In genomic region chr17:64774218-64774617, GRCm38 (mm10) we compare ENCODE assay signal across 17 mouse cellular contexts.
"Had no signal": no experiment of that assay in that cellular context is flagged by ENCODE, and none has a peak within 500 bp of the region (broad histone marks: within the 10 kb centered on the region; RNA-seq: fewer than 3 reads in every experiment).

No protein-coding gene starts in this region.

- H3K4me2 ChIP-seq: liver, embryonic 11.5 days; liver, embryonic 13.5 days; liver, embryonic 15.5 days; lung, embryonic 15.5 days; midbrain, embryonic 12.5 days; neural tube, embryonic 12.5 days; stomach, embryonic 15.5 days had no signal

- H3K27me3 ChIP-seq: liver, embryonic 13.5 days; liver, embryonic 15.5 days; lung, embryonic 15.5 days; midbrain, embryonic 12.5 days; neural tube, embryonic 12.5 days; stomach, embryonic 15.5 days had no signal

- H3K27ac ChIP-seq: liver, embryonic 13.5 days; liver, embryonic 15.5 days; lung, embryonic 15.5 days; midbrain, embryonic 10.5 days; midbrain, embryonic 12.5 days; neural tube, embryonic 12.5 days; stomach, embryonic 15.5 days; stomach, postnatal 0 days had no signal

- H3K9me3 ChIP-seq: liver, embryonic 13.5 days; liver, embryonic 15.5 days; lung, embryonic 15.5 days; midbrain, embryonic 10.5 days; midbrain, embryonic 12.5 days; neural tube, embryonic 12.5 days; stomach, embryonic 15.5 days had no signal

- H3K9ac ChIP-seq: liver, embryonic 13.5 days; liver, embryonic 15.5 days; liver, postnatal 0 days; lung, embryonic 15.5 days; midbrain, embryonic 12.5 days; neural tube, embryonic 12.5 days; stomach, embryonic 15.5 days had no signal

- ATAC-seq: liver, postnatal 0 days; midbrain, embryonic 16.5 days had no signal

- DNase-seq: liver, embryonic 13.5 days; liver, postnatal 0 days; midbrain, embryonic 14.5 days; right cerebral cortex, postnatal 14 days; thymus, adult 2 months; thymus, postnatal 25 days; thymus, postnatal 4 days had no signal

- H3K36me3 ChIP-seq: liver, embryonic 13.5 days; liver, embryonic 15.5 days; lung, embryonic 15.5 days; midbrain, embryonic 10.5 days; midbrain, embryonic 12.5 days; neural tube, embryonic 12.5 days; stomach, embryonic 15.5 days had no signal

- H3K4me3 ChIP-seq: liver, embryonic 13.5 days; liver, embryonic 15.5 days; lung, embryonic 15.5 days; midbrain, embryonic 10.5 days; midbrain, embryonic 12.5 days; myocyte; neural tube, embryonic 12.5 days; stomach, embryonic 15.5 days had no signal

- H3K4me1 ChIP-seq: liver, embryonic 13.5 days; liver, embryonic 15.5 days; lung, embryonic 15.5 days; midbrain, embryonic 12.5 days; neural tube, embryonic 12.5 days; stomach, embryonic 15.5 days had no signal
